Mouse (Mus musculus) MEL (cell line): ENCODE results near the gene Hcfc1. TPM values are rescaled to one million over a fixed set of nuclear protein-coding genes. Genes with fewer than 3 reads are reported as not detected.

Experiments used
- DNase-seq: peaks from one replicate; pipeline ENCODE4 v3.0.0; 2011; ENCODE audit warnings: low read depth, low spot score
- H3K27ac ChIP-seq: 2 replicates; pipeline ENCODE4 v1.5.1; 2012; ENCODE audit warnings: low read depth, mild to moderate bottlenecking, control low read depth, low read length, moderate library complexity; ENCODE audit not compliant: control insufficient read depth
- H3K27me3 ChIP-seq, 2 experiments: fragments of 150-350 bp in 1 of 2; sonication (generic) in 1 of 2; 2 replicates each; pipeline ENCODE4 v1.6.1; 2012; ENCODE audit warnings: low read length in 2 of 2, mild to moderate bottlenecking in 2 of 2, improper control_type of control experiment in 1 of 2, moderate library complexity in 1 of 2; ENCODE audit not compliant: insufficient read depth in 2 of 2, control insufficient read depth in 1 of 2
- H3K36me3 ChIP-seq, 2 experiments: 2 replicates each; pipeline ENCODE4 v1.6.1; 2012 to 2014; ENCODE audit warnings: low read length in 2 of 2, improper control_type of control experiment in 1 of 2, inconsistent platforms in 1 of 2, mild to moderate bottlenecking in 1 of 2; ENCODE audit not compliant: insufficient read depth in 2 of 2, control insufficient read depth in 1 of 2
- H3K4me1 ChIP-seq, 2 experiments: fragments of 150-350 bp in 1 of 2; sonication (generic) in 1 of 2; 2 replicates each; pipeline ENCODE4 v1.6.1; 2012; ENCODE audit warnings: low read length in 2 of 2, improper control_type of control experiment in 1 of 2, mild to moderate bottlenecking in 1 of 2; ENCODE audit not compliant: insufficient read depth in 2 of 2, control insufficient read depth in 1 of 2
- H3K4me3 ChIP-seq, 2 experiments: fragments of 150-350 bp in 1 of 2; sonication (generic) in 1 of 2; 2 replicates each; pipeline ENCODE4 v1.5.1; 2012; ENCODE audit warnings: low read depth in 2 of 2, low read length in 2 of 2, mild to moderate bottlenecking in 2 of 2, moderate library complexity in 2 of 2, control low read depth in 1 of 2, improper control_type of control experiment in 1 of 2; ENCODE audit not compliant: control insufficient read depth in 1 of 2, insufficient read depth in 1 of 2
- H3K79me2 ChIP-seq: 2 replicates; pipeline ENCODE4 v1.6.1; 2012; ENCODE audit warnings: mild to moderate bottlenecking, low read length, moderate library complexity; ENCODE audit not compliant: control insufficient read depth, poor library complexity, insufficient read depth
- H3K9ac ChIP-seq: 2 replicates; pipeline ENCODE4 v1.6.1; 2012; ENCODE audit warnings: low read depth, mild to moderate bottlenecking, control low read depth, low read length, moderate library complexity; ENCODE audit not compliant: control insufficient read depth, poor library complexity, severe bottlenecking
- H3K9me3 ChIP-seq: fragments of 150-350 bp; sonication (generic); replicated peaks from 2 replicates; pipeline ENCODE4 v1.6.1; 2012; ENCODE audit warnings: mild to moderate bottlenecking, low read length, improper control_type of control experiment, moderate library complexity; ENCODE audit not compliant: insufficient read depth
- CHD1 ChIP-seq: IDR thresholded peaks from 2 replicates; pipeline ENCODE4 v1.6.1; 2012; ENCODE audit warnings: low read depth, mild to moderate bottlenecking, inconsistent platforms, low read length, improper control_type of control experiment
- CTCF ChIP-seq, 3 experiments: IDR thresholded peaks in 2 of 3; conservative IDR thresholded peaks in 1 of 3; 2 replicates each; pipeline ENCODE4 v1.5.1; 2011 to 2012; ENCODE audit warnings: low read length in 3 of 3, low read depth in 2 of 3, mild to moderate bottlenecking in 2 of 3, improper control_type of control experiment in 1 of 3, inconsistent platforms in 1 of 3, mixed read lengths in 1 of 3, moderate library complexity in 1 of 3; ENCODE audit not compliant: control insufficient read depth in 1 of 3, insufficient read depth in 1 of 3, poor library complexity in 1 of 3, severe bottlenecking in 1 of 3
- E2F4 ChIP-seq: IDR thresholded peaks from 2 replicates; pipeline ENCODE4 v1.6.1; 2011; ENCODE audit warnings: low read depth, low read length, improper control_type of control experiment, borderline replicate concordance
- ELF1 ChIP-seq: IDR thresholded peaks from 2 replicates; pipeline ENCODE4 v1.6.1; 2014; ENCODE audit warnings: low read depth, mild to moderate bottlenecking, inconsistent platforms, low read length, improper control_type of control experiment, moderate library complexity
- ETS1 ChIP-seq: IDR thresholded peaks from 2 replicates; pipeline ENCODE4 v1.6.1; 2012; ENCODE audit warnings: low read depth, mild to moderate bottlenecking, inconsistent platforms, low read length, improper control_type of control experiment, moderate library complexity
- KAT2A ChIP-seq: conservative IDR thresholded peaks from 2 replicates; pipeline ENCODE4 v1.6.1; 2012; ENCODE audit warnings: low read depth, low read length, improper control_type of control experiment, inconsistent platforms
- MAFK ChIP-seq: IDR thresholded peaks from 2 replicates; pipeline ENCODE4 v1.6.1; 2011; ENCODE audit warnings: low read depth, mild to moderate bottlenecking, low read length, improper control_type of control experiment, borderline replicate concordance
- MAX ChIP-seq: IDR thresholded peaks from 2 replicates; pipeline ENCODE4 v1.6.1; 2011; ENCODE audit warnings: low read length, improper control_type of control experiment
- MAZ ChIP-seq: IDR thresholded peaks from 2 replicates; pipeline ENCODE4 v1.6.1; 2012; ENCODE audit warnings: low read depth, mild to moderate bottlenecking, inconsistent platforms, low read length, improper control_type of control experiment
- MEF2A ChIP-seq: IDR thresholded peaks from 2 replicates; pipeline ENCODE4 v1.6.1; 2014; ENCODE audit warnings: low read depth, mild to moderate bottlenecking, inconsistent platforms, low read length, improper control_type of control experiment; ENCODE audit not compliant: poor library complexity, insufficient replicate concordance, severe bottlenecking; ENCODE audit errors: extremely low read depth
- NELFE ChIP-seq: IDR thresholded peaks from 2 replicates; pipeline ENCODE4 v1.6.1; 2011; ENCODE audit warnings: low read depth, low read length, improper control_type of control experiment
- POLR2A ChIP-seq, 2 experiments: IDR thresholded peaks; 2 replicates each; pipeline ENCODE4 v1.6.1; 2011 to 2012; ENCODE audit warnings: low read length in 2 of 2, mild to moderate bottlenecking in 2 of 2, control low read depth in 1 of 2, improper control_type of control experiment in 1 of 2, low read depth in 1 of 2, moderate library complexity in 1 of 2; ENCODE audit not compliant: control insufficient read depth in 1 of 2, insufficient read depth in 1 of 2, poor library complexity in 1 of 2
- POLR2AphosphoS2 ChIP-seq: IDR thresholded peaks from 2 replicates; pipeline ENCODE4 v1.6.1; 2011; ENCODE audit warnings: low read length, improper control_type of control experiment
- POLR2AphosphoS5 ChIP-seq: IDR thresholded peaks from 2 replicates; pipeline ENCODE4 v1.6.1; 2012; ENCODE audit warnings: low read depth, borderline replicate concordance, mild to moderate bottlenecking, inconsistent platforms, low read length, moderate library complexity, mixed read lengths
- RAD21 ChIP-seq: IDR thresholded peaks from 2 replicates; pipeline ENCODE4 v1.6.1; 2011; ENCODE audit warnings: mild to moderate bottlenecking, low read depth, low read length, improper control_type of control experiment
- RCOR1 ChIP-seq: IDR thresholded peaks from 2 replicates; pipeline ENCODE4 v1.6.1; 2012; ENCODE audit warnings: low read depth, mild to moderate bottlenecking, inconsistent platforms, low read length, improper control_type of control experiment
- SIN3A ChIP-seq: IDR thresholded peaks from 2 replicates; pipeline ENCODE4 v1.6.1; 2012; ENCODE audit warnings: low read length, improper control_type of control experiment, inconsistent platforms
- SMC3 ChIP-seq: IDR thresholded peaks from 2 replicates; pipeline ENCODE4 v1.6.1; 2011; ENCODE audit warnings: low read depth, low read length, improper control_type of control experiment
- TBP ChIP-seq: IDR thresholded peaks from 2 replicates; pipeline ENCODE4 v1.8.0; 2011; ENCODE audit warnings: low read depth, low read length, improper control_type of control experiment
- TCF12 ChIP-seq: IDR thresholded peaks from 2 replicates; pipeline ENCODE4 v1.6.1; 2014; ENCODE audit warnings: low read depth, mild to moderate bottlenecking, inconsistent platforms, low read length, improper control_type of control experiment, moderate library complexity
- UBTF ChIP-seq: IDR thresholded peaks from 2 replicates; pipeline ENCODE4 v1.6.1; 2012; ENCODE audit warnings: low read depth, mild to moderate bottlenecking, inconsistent platforms, low read length, improper control_type of control experiment, moderate library complexity, borderline replicate concordance; ENCODE audit not compliant: insufficient read depth
- USF1 ChIP-seq: IDR thresholded peaks from 2 replicates; pipeline ENCODE4 v1.6.1; 2014; ENCODE audit warnings: low read depth, mild to moderate bottlenecking, inconsistent platforms, low read length, improper control_type of control experiment, moderate library complexity
- USF2 ChIP-seq, 2 experiments: IDR thresholded peaks; 2 replicates each; pipeline ENCODE4 v1.6.1; 2011 to 2012; ENCODE audit warnings: improper control_type of control experiment in 2 of 2, low read length in 2 of 2, borderline replicate concordance in 1 of 2, inconsistent platforms in 1 of 2, low read depth in 1 of 2, mild to moderate bottlenecking in 1 of 2; ENCODE audit not compliant: insufficient read depth in 1 of 2
- ZC3H11A ChIP-seq: IDR thresholded peaks from 2 replicates; pipeline ENCODE4 v1.6.1; 2012; ENCODE audit warnings: low read depth, mild to moderate bottlenecking, inconsistent platforms, low read length, improper control_type of control experiment
- ZKSCAN1 ChIP-seq: IDR thresholded peaks from 2 replicates; pipeline ENCODE4 v1.6.1; 2012; ENCODE audit warnings: low read depth, mild to moderate bottlenecking, inconsistent platforms, low read length, improper control_type of control experiment, moderate library complexity
- polyA plus RNA-seq, 2 experiments: library from polyadenylated mRNA; stranded (reverse) in 1 of 2; unstranded in 1 of 2; fragments of >175 nt in 1 of 2; fragments of >200 nt in 1 of 2; gene quantifications; 2 replicates each; pipeline versions ENCODE4 v1.2.1 to v1.2.4; 2012; ENCODE audit warnings: low replicate concordance in 2 of 2, low read depth in 1 of 2; ENCODE audit not compliant: insufficient read length in 2 of 2, insufficient read depth in 1 of 2, missing spikeins in 1 of 2
- total RNA-seq: library from RNA; depleted of rRNA; stranded (reverse); fragments of 300-350 nt; gene quantifications from 2 replicates; pipeline ENCODE4 v1.2.3, GENCODE M21; 2012

Hcfc1 gene
- total and polyA plus RNA-seq, 3 experiments, result 40.8 to 146 (median 53.6) TPM

DNA sequence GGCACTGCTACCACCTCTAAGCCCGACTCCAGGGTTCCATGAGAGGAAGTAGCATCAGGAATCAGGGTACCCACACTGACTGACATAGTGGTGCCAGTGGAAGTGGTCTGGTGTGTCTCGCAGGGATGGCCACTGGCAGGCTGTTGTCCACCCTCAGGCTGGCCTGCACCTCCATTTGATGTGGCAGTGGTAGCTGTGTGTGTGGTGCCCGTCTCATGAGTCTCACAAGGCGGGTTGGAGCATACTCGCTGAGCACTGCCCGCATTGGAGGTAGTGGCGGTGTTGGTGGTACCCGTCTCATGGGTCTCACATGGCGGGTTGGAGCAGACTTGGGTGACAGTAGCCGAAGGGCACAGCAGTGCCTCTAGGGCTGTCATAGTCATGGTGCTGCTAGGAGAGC, 16.8 kb downstream of the Hcfc1 start:
- Histone ChIP-seq H3K79me2 (no peaks in the 10 kb centered on the region; the same call in 1 of the 2 replicates), H3K27me3 (no peaks in the 10 kb centered on the region), H3K27ac (no peak overlapping the region), H3K36me3 (peaks cover 0 to 12% of the 10 kb centered on the region in 2 experiments; a peak in 3 of 4 replicates), H3K4me3 (no peak overlapping the region), H3K9ac (no peak overlapping the region), H3K9me3 (no peaks in the 10 kb centered on the region), H3K4me1 (0 out of 4 replicates have a peak, but pooled peaks cover 0 to 3% of the 10 kb centered on the region in 2 experiments)
- DNase-seq, result no peak
- TF ChIP-seq CHD1, result no peak
- TF ChIP-seq SMC3, result no peak
- TF ChIP-seq USF1, result no peak
- no peak for TF ChIP-seq TBP
- TF ChIP-seq MAZ, result no peak
- TF ChIP-seq NELFE, result no peak
- no peak for TF ChIP-seq UBTF
- no peak for TF ChIP-seq POLR2AphosphoS5
- TF ChIP-seq SIN3A, result no peak
- no peak for TF ChIP-seq RAD21
- no peak for TF ChIP-seq POLR2AphosphoS2
- TF ChIP-seq ETS1, result no peak
- no peak for TF ChIP-seq MEF2A
- no peak for TF ChIP-seq KAT2A
- TF ChIP-seq E2F4, result no peak

DNA sequence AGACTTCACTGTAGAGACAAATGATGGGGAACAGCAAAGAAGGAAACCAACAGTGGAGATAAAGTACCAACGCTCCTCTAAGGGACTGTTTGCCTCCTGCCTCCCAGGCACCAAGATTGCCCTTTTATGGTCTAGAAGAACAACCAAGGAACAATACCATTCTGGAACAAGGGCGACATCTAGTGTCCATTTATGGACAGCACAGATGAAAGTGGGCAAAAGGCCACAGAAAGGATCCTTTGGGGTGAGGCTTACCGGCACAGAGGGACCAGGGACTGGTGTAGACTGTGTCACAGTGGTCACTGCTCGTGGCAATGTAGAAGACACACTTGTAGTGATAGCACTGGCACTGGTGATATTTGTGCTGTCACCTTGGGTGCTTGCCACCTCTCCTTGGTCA, 17.5 kb downstream of the Hcfc1 start:
- no peak for TF ChIP-seq MAX
- TF ChIP-seq CHD1, result no peak
- no peak for TF ChIP-seq KAT2A
- TF ChIP-seq CTCF (IDR thresholded peaks at IDR 0.05 in 2 of 3, conservative IDR thresholded peaks at IDR 0.05 in 1 of 3; ENCODE audit: control insufficient read depth in 1 of 3, insufficient read depth in 1 of 3, low read depth in 2 of 3, low read length in 3 of 3, poor library complexity in 1 of 3, severe bottlenecking in 1 of 3), result peak in 2 of 3 experiments; percentile 63 to 66; a peak in 4 of 6 replicates
- TF ChIP-seq RAD21, result peak; percentile 55
- TF ChIP-seq USF2 (IDR thresholded peaks at IDR 0.05; ENCODE audit: borderline replicate concordance in 1 of 2, insufficient read depth in 1 of 2, low read depth in 1 of 2, low read length in 2 of 2), result no peak
- TF ChIP-seq MAFK, result no peak
- peak; percentile 54 for TF ChIP-seq SMC3
- no peak for TF ChIP-seq ELF1
- no peak for TF ChIP-seq ETS1
- TF ChIP-seq ZC3H11A, result 0 out of 2 replicates have a peak, but pooled peaks have one; percentile 7
- TF ChIP-seq TCF12, result no peak
- peak in 1 of 2 experiments; percentile 33; a peak in 1 of 4 replicates for TF ChIP-seq POLR2A (IDR thresholded peaks at IDR 0.05; ENCODE audit: control insufficient read depth in 1 of 2, insufficient read depth in 1 of 2, low read depth in 1 of 2, low read length in 2 of 2, poor library complexity in 1 of 2)
- no peak for TF ChIP-seq RCOR1
- TF ChIP-seq ZKSCAN1, result no peak
- Histone ChIP-seq H3K4me3 (no peak overlapping the region), H3K79me2 (no peaks in the 10 kb centered on the region; the same call in 1 of the 2 replicates), H3K27me3 (no peaks in the 10 kb centered on the region), H3K4me1 (0 out of 4 replicates have a peak, but pooled peaks cover 0 to 3% of the 10 kb centered on the region in 2 experiments), H3K36me3 (peaks cover 4 to 10% of the 10 kb centered on the region in 2 experiments), H3K27ac (no peak overlapping the region), H3K9me3 (no peaks in the 10 kb centered on the region), H3K9ac (no peak overlapping the region)
- DNase-seq, result peak; percentile 67
